Mouse (Mus musculus) stomach, embryonic 14.5 days (tissue): ENCODE measurements around the gene E430018J23Rik. TPM values are rescaled to one million over a fixed set of nuclear protein-coding genes. Genes with fewer than 3 reads are reported as not detected.

ENCODE experiments used
- ATAC-seq: fragments of 200-750 bp; cut with Nextera tagmentation; 2 replicates; pipeline ENCODE4 v1.8.0; 2017; ENCODE audit warnings: low read depth, moderate TSS enrichment; ENCODE audit not compliant: insufficient number of reproducible peaks, insufficient read depth, low FRiP score
- H3K27ac ChIP-seq: fragments of 300-500 bp; sonication (generic); 2 replicates; pipeline ENCODE4 v1.5.1; 2014; ENCODE audit warnings: mild to moderate bottlenecking, low read length, moderate library complexity, mixed read lengths
- H3K27me3 ChIP-seq: fragments of 300-500 bp; sonication (generic); 2 replicates; pipeline ENCODE4 v1.6.1; 2014; ENCODE audit warnings: low read length, control low read depth, mixed read lengths; ENCODE audit not compliant: control insufficient read depth, insufficient read depth
- H3K36me3 ChIP-seq: fragments of 300-500 bp; sonication (generic); 2 replicates; pipeline ENCODE4 v1.6.1; 2014; ENCODE audit warnings: mild to moderate bottlenecking, control low read depth, low read length, moderate library complexity, mixed read lengths; ENCODE audit not compliant: control insufficient read depth, insufficient read depth
- H3K4me1 ChIP-seq: fragments of 300-500 bp; sonication (generic); 2 replicates; pipeline ENCODE4 v1.6.1; 2014; ENCODE audit warnings: low read length, control low read depth, mixed read lengths; ENCODE audit not compliant: control insufficient read depth, insufficient read depth
- H3K4me2 ChIP-seq: fragments of 300-500 bp; sonication (generic); replicated peaks from 2 replicates; pipeline ENCODE4 v1.6.1; 2014; ENCODE audit warnings: low read depth, low read length, control low read depth
- H3K4me3 ChIP-seq: fragments of 300-500 bp; sonication (generic); 2 replicates; pipeline ENCODE4 v1.5.1; 2014; ENCODE audit warnings: low read depth, low read length, control low read depth
- H3K9ac ChIP-seq: fragments of 300-500 bp; sonication (generic); replicated peaks from 2 replicates; pipeline ENCODE4 v1.6.1; 2014; ENCODE audit warnings: low read depth, mild to moderate bottlenecking, control low read depth, low read length, moderate library complexity, mixed read lengths
- H3K9me3 ChIP-seq: fragments of 300-500 bp; sonication (generic); 2 replicates; pipeline ENCODE4 v1.6.1; 2016; ENCODE audit warnings: low read depth, low read length, control low read depth; ENCODE audit not compliant: control insufficient read depth
- WGBS: fragments of 180-500 bp; shearing (Covaris S2); extraction: QIAGEN DNeasy Blood & Tissue Kit; methylation state at CpG from one replicate; pipeline ENCODE4 v1.1.7; 2014; 5-methylcytosine and 5-hydroxymethylcytosine counted together
- polyA plus RNA-seq: library from polyadenylated mRNA; unstranded; fragments of >200 nt; fragmentation: Nextera tagmentation; extraction: Ambion mirVana; gene quantifications from 2 replicates; pipeline ENCODE4 v1.2.1, GENCODE M21; 2014

Gene E430018J23Rik
- polyA plus RNA-seq, 1 experiment from 2014 or later, result 9.7 TPM

DNA sequence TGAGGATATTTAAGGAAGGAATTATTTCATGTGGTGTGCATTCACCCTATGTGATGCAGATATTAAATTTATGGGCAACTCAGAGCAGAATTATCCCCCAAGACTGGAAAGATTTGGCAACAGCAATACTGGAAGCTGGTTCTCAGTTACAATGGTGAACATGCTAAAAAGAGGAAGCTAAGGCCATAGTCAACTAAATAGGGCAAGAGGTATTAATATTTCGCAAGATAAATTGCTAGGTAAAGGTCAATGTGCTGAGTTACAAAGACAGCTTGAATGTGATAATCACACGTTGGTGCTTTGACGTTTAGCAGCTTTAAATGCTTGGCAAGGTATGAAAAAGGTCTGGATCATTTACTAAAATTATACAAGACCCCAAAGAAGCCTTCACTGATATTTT lies 37.6 kb downstream of the E430018J23Rik start:
- Histone ChIP-seq H3K9ac (no peak overlapping the region), H3K4me3 (no peak overlapping the region), H3K27ac (no peak overlapping the region), H3K27me3 (no peaks in the 10 kb centered on the region), H3K4me2 (no peak overlapping the region), H3K4me1 (no peaks in the 10 kb centered on the region), H3K9me3 (no peaks in the 10 kb centered on the region), H3K36me3 (no peaks in the 10 kb centered on the region)
- no peak for ATAC-seq
- WGBS, result 48% methylated on average over 3 of the region's 3 CpGs

DNA sequence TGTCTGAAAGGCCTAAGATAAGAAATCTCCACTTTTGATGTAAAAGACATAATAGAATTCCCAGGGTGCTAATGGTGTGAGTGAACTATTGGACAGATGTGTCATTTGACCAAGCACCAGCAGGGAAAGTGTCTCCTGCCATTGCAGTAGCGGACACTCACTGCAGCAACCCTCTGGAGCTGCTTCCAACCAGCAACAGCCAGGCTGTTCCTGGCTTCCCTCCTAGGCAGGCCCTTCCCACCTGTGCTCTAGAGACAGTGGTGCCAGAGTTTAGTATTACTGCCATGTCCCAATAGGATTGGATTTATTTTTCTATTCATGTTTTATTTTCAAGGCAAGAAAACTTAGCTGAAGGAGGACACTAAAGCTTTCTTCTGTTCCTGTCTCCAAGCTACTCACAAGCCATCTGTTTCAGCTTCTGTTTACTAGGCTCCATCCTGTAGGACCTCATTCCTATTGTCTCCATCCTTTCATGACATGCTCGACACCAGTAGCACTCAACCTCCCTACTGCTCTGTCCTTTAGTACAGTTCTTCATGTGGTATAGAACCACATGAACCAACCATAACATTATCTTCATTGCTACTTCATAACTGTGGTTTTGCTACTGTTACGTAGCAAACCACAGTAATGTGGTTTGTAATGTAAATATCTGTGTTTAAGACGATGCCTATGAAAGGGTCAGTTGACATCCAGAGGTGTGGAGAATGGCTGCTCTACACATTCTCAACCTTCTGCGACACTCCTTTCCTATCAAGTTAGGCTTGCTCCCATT lies 42.0 kb downstream of the E430018J23Rik start:
- no peak overlapping the region for H3K4me3 ChIP-seq
- H3K4me2 ChIP-seq, result no peak overlapping the region
- peaks cover 6% of the 10 kb centered on the region for H3K4me1 ChIP-seq
- H3K27me3 ChIP-seq, result no peaks in the 10 kb centered on the region
- no peaks in the 10 kb centered on the region for H3K9me3 ChIP-seq
- H3K9ac ChIP-seq, result no peak overlapping the region
- H3K27ac ChIP-seq, result no peak overlapping the region
- 86% methylated on average over 5 of the region's 5 CpGs for WGBS
- no peak for ATAC-seq
- H3K36me3 ChIP-seq, result no peaks in the 10 kb centered on the region

GRCm38 (mm10) chr7:127346676-127347075 lies 46.8 kb downstream of the E430018J23Rik start:
- Histone ChIP-seq H3K9me3 (no peaks in the 10 kb centered on the region), H3K4me1 (peaks cover 12% of the 10 kb centered on the region), H3K9ac (peak overlapping the region; percentile 90; the same call in 1 of the 2 replicates), H3K36me3 (peaks cover 13% of the 10 kb centered on the region; the same call in 1 of the 2 replicates), H3K27me3 (no peaks in the 10 kb centered on the region), H3K4me2 (peak overlapping the region; percentile 64), H3K27ac (peak overlapping the region; percentile 94), H3K4me3 (peak overlapping the region; percentile 78)
- 0 out of 2 replicates have a peak, but pooled peaks have one; percentile 35 for ATAC-seq
- whole genome bisulfite sequencing, result 11% methylated on average over 8 of the region's 8 CpGs

- WGBS, result under 1% methylated on average over 71 of the region's 76 CpGs
- peak; percentile 87 for ATAC-seq
- H3K9ac ChIP-seq, result peak within 1 kb of the TSS; percentile 90
- H3K4me3 ChIP-seq, result peak within 1 kb of the TSS; percentile 78
- peak within 1 kb of the TSS; percentile 64 for H3K4me2 ChIP-seq
- peaks cover 12% of the 10 kb centered on the region for H3K4me1 ChIP-seq
- peaks cover 13% of the 10 kb centered on the region; the same call in 1 of the 2 replicates for H3K36me3 ChIP-seq
- peak within 1 kb of the TSS; percentile 94 for H3K27ac ChIP-seq
- H3K9me3 ChIP-seq, result no peaks in the 10 kb centered on the region
- no peaks in the 10 kb centered on the region for H3K27me3 ChIP-seq
Observed at GRCm38 (mm10) chr7:127345512-127346325, 47.7 kb downstream of the E430018J23Rik start, which contains the start of gene Zfp768. Gene Zfp768, minus strand, starts transcription at chr7:127345589.

GRCm38 (mm10) chr7:127345092-127345491 lies 48.3 kb downstream of the E430018J23Rik start:
- Histone ChIP-seq H3K27ac (peak overlapping the region; percentile 94), H3K9ac (peak overlapping the region; percentile 90), H3K9me3 (no peaks in the 10 kb centered on the region), H3K36me3 (peaks cover 13% of the 10 kb centered on the region; the same call in 1 of the 2 replicates), H3K4me1 (peaks cover 12% of the 10 kb centered on the region), H3K27me3 (no peaks in the 10 kb centered on the region), H3K4me2 (peak overlapping the region; percentile 64), H3K4me3 (peak overlapping the region; percentile 78)
- 1% methylated on average over 42 of the region's 42 CpGs for WGBS
- ATAC-seq, result peak; percentile 39

- ATAC-seq, result no peak
- Histone ChIP-seq H3K9ac (peak overlapping the region; percentile 90; the same call in 1 of the 2 replicates), H3K36me3 (peaks cover 13% of the 10 kb centered on the region; the same call in 1 of the 2 replicates), H3K9me3 (no peaks in the 10 kb centered on the region), H3K4me1 (peaks cover 12% of the 10 kb centered on the region), H3K4me2 (peak overlapping the region; percentile 64), H3K27ac (no peak overlapping the region), H3K27me3 (no peaks in the 10 kb centered on the region), H3K4me3 (peak overlapping the region; percentile 78)
- WGBS, result 90% methylated on average over 8 of the region's 8 CpGs
Observed at GRCm38 (mm10) chr7:127344371-127344770, 49.1 kb downstream of the E430018J23Rik start.

DNA sequence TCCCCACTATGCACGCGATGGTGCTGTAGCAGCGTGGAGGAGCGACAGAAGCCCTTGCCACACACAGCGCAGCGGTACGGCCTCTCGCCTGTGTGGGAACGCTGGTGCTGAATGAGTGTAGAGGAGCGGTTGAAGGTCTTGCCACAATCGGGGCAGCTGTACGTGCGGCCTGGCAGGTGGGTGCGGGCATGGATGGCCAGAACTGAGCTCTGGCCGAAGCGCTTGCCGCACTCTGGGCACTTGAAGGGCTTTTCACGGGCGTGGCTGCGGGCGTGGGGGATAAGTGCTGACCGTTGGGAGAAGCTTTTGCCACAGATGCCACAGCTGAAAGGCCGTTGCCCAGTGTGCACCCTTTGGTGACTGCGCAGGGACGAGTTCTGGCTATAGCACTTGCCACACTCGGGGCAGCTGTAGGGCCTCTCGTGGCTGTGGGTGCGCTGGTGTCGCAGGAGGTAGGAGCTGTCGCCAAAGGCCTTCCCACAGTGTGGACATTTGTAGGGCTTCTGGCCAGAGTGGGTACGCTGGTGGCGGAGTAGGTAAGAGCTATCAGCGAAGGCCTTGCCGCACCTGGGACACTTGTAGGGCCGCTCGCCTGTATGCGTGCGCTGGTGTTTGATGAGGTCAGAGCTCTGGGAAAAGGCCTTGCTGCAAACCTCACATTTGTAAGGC lies 49.9 kb downstream of the E430018J23Rik start:
- no peak for ATAC-seq
- Histone ChIP-seq H3K27me3 (no peaks in the 10 kb centered on the region), H3K36me3 (peaks cover 13% of the 10 kb centered on the region; the same call in 1 of the 2 replicates), H3K27ac (no peak overlapping the region), H3K9me3 (no peaks in the 10 kb centered on the region), H3K4me3 (no peak overlapping the region), H3K4me1 (peaks cover 12% of the 10 kb centered on the region), H3K9ac (no peak overlapping the region), H3K4me2 (no peak overlapping the region)
- 93% methylated on average over 38 of the region's 38 CpGs for WGBS

DNA sequence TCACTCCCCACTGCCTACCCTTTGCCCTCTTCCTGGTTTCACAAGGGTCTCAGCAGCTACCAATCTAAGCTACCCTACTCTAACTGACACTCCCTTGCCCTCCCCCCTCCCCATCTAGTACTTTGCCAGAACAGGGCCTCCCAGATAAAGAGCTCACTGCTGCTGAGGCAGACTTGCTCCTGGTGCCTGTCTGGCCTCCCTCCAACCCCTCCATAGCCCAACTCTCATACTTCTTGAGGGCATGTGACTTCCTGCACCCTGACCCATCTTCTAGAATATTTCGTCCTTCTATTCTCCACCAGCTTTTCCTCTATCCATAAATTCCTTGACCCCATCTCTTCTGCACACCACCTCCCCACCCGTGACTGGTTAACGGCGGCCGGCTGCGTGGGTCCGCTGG lies 50.5 kb downstream of the E430018J23Rik start:
- Histone ChIP-seq H3K27ac (no peak overlapping the region), H3K4me3 (no peak overlapping the region), H3K9me3 (no peaks in the 10 kb centered on the region), H3K36me3 (peaks cover 13% of the 10 kb centered on the region; the same call in 1 of the 2 replicates), H3K4me1 (peaks cover 12% of the 10 kb centered on the region), H3K9ac (no peak overlapping the region), H3K27me3 (no peaks in the 10 kb centered on the region), H3K4me2 (no peak overlapping the region)
- WGBS, result 92% methylated on average over 7 of the region's 7 CpGs
- no peak for ATAC-seq
